Mouse (Mus musculus): ENCODE results near the gene Hivep3.

The Hivep3 gene

GRCm38 (mm10) chr4:119981047-119981720 lies 247.6 kb downstream of the Hivep3 start:
- no peak for DNase-seq

GRCm38 (mm10) chr4:119986065-119986464 lies 252.5 kb downstream of the Hivep3 start:
- DNase-seq = peak; percentile 40

GRCm38 (mm10) chr4:119986580-119987291 lies 253.2 kb downstream of the Hivep3 start:
- peak; percentile 86 for DNase-seq

GRCm38 (mm10) chr4:119987376-119988087 lies 253.9 kb downstream of the Hivep3 start:
- DNase-seq = no peak

- no peak for DNase-seq
Observed at GRCm38 (mm10) chr4:119989031-119989693, 255.6 kb downstream of the Hivep3 start.

- no peak for DNase-seq
Observed at GRCm38 (mm10) chr4:119990346-119990745, 256.8 kb downstream of the Hivep3 start.

- DNase-seq = no peak
Observed at GRCm38 (mm10) chr4:119990841-119991240, 257.3 kb downstream of the Hivep3 start.

GRCm38 (mm10) chr4:119991758-119992157 lies 258.2 kb downstream of the Hivep3 start:
- no peak for DNase-seq

- DNase-seq = no peak
Observed at GRCm38 (mm10) chr4:119996377-119996776, 262.8 kb downstream of the Hivep3 start.

GRCm38 (mm10) chr4:119997351-119997750 lies 263.8 kb downstream of the Hivep3 start:
- DNase-seq = no peak

- no peak for DNase-seq
Observed at GRCm38 (mm10) chr4:119998911-119999310, 265.3 kb downstream of the Hivep3 start.

- DNase-seq = no peak
Observed at GRCm38 (mm10) chr4:120000881-120001280, 267.3 kb downstream of the Hivep3 start.

- no peak for DNase-seq
Observed at GRCm38 (mm10) chr4:120003006-120003405, 269.4 kb downstream of the Hivep3 start.

- DNase-seq = no peak
Observed at GRCm38 (mm10) chr4:120006046-120006445, 272.5 kb downstream of the Hivep3 start.

- no peak for DNase-seq
Observed at GRCm38 (mm10) chr4:120007889-120008288, 274.3 kb downstream of the Hivep3 start.

- DNase-seq = no peak
Observed at GRCm38 (mm10) chr4:120009151-120009550, 275.6 kb downstream of the Hivep3 start.

- no peak for DNase-seq
Observed at GRCm38 (mm10) chr4:120011788-120012187, 278.2 kb downstream of the Hivep3 start.

- DNase-seq = no peak
Observed at GRCm38 (mm10) chr4:120012891-120013290, 279.3 kb downstream of the Hivep3 start.

- no peak for DNase-seq
Observed at GRCm38 (mm10) chr4:120018426-120018825, 284.8 kb downstream of the Hivep3 start.

GRCm38 (mm10) chr4:120022392-120022791 lies 288.8 kb downstream of the Hivep3 start:
- no peak for DNase-seq

- no peak for DNase-seq
Observed at GRCm38 (mm10) chr4:120023221-120023840, 289.7 kb downstream of the Hivep3 start.

- DNase-seq = peak; percentile 25
Observed at GRCm38 (mm10) chr4:120024071-120024470, 290.5 kb downstream of the Hivep3 start.

GRCm38 (mm10) chr4:120027671-120028070 lies 294.1 kb downstream of the Hivep3 start:
- DNase-seq = no peak

All from cerebellum, adult 8-10 months (tissue).